Mouse (Mus musculus) neural tube, embryonic 12.5 days (tissue): ENCODE data around the gene Lrrc59. TPM values are rescaled to one million over a fixed set of nuclear protein-coding genes. Genes with fewer than 3 reads are reported as not detected.

Source experiments
- ATAC-seq: fragments of 200-750 bp; cut with Nextera tagmentation; 2 replicates; pipeline ENCODE4 v1.8.0; 2017; ENCODE audit warnings: low read depth, mild to moderate bottlenecking, moderate TSS enrichment, moderate library complexity; ENCODE audit not compliant: low FRiP score
- H3K27ac ChIP-seq: fragments of 300-500 bp; sonication (generic); 2 replicates; pipeline ENCODE4 v1.5.1; 2016
- H3K27me3 ChIP-seq: fragments of 300-500 bp; sonication (generic); replicated peaks from 2 replicates; pipeline ENCODE4 v1.6.1; 2016; ENCODE audit warnings: mild to moderate bottlenecking
- H3K36me3 ChIP-seq: fragments of 300-500 bp; sonication (generic); 2 replicates; pipeline ENCODE4 v1.6.1; 2016; ENCODE audit warnings: mild to moderate bottlenecking
- H3K4me1 ChIP-seq: fragments of 300-500 bp; sonication (generic); 2 replicates; pipeline ENCODE4 v1.6.1; 2016
- H3K4me2 ChIP-seq: fragments of 300-500 bp; sonication (generic); replicated peaks from 2 replicates; pipeline ENCODE4 v1.6.1; 2016; ENCODE audit warnings: mild to moderate bottlenecking
- H3K4me3 ChIP-seq: fragments of 300-500 bp; sonication (generic); 2 replicates; pipeline ENCODE4 v1.5.1; 2016
- H3K9ac ChIP-seq: fragments of 300-500 bp; sonication (generic); 2 replicates; pipeline ENCODE4 v1.6.1; 2016; ENCODE audit warnings: mild to moderate bottlenecking
- H3K9me3 ChIP-seq: fragments of 300-500 bp; sonication (generic); 2 replicates; pipeline ENCODE4 v1.6.1; 2016; ENCODE audit warnings: mild to moderate bottlenecking
- WGBS: fragments of 180-500 bp; shearing (Covaris S2); methylation state at CpG from one replicate; pipeline ENCODE4 v1.1.7; 2016; 5-methylcytosine and 5-hydroxymethylcytosine counted together
- polyA plus RNA-seq: library from polyadenylated mRNA; unstranded; fragments of >200 nt; fragmentation: Nextera tagmentation; extraction: Ambion mirVana; gene quantifications from 2 replicates; pipeline ENCODE4 v1.2.1, GENCODE M21; 2016

The Lrrc59 gene
- polyA plus RNA-seq, 1 experiment from 2014 or later, result 201 TPM

DNA sequence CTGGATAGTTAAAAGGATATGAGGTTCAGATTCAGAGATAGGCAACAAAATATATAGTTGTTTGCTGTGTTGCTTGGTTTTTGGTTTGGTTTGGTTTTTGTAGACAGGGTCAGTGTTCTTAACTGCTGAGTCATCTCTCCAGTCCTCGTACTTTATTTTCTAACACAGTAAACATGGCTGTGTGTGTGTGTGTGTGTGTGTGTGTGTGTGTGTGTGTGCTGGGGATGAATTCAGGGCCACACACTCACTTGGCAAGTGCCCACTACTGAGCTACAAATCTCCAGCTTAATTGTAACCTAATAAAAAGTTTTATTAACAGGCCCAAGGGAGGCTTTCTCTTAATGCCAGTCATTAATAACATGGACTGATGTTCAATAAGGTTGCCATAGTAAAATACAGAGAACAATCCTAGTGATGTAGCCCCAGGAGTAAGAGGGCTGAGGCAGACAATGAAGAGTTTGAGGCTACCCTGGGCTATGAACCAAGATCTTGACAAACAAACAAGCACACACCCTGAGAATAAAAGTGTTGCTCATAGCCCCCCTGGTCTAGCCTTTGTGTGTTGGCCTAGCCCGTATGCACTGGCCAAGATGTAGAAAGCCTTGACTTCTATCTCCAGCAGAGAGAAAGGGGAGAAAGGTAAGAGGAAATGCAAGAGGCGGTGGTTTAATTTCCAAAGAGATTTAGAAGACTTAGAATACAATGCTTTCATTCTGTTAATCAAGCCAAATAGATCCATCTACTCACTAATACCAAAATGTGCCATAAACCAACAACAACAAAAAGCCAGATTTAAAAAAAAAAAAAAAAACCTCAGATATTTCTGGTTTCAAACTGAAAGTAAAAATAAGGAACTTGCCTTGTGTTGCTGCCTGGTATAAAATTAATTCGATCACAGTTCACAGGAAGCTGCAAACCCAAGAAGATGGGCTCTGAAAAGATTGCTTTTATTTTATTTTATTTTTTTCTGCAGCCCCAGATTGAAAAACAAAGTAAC, 18.5 kb upstream of the Lrrc59 start:
- Histone ChIP-seq H3K4me2 (no peak overlapping the region), H3K27ac (no peak overlapping the region), H3K9ac (no peak overlapping the region), H3K9me3 (no peaks in the 10 kb centered on the region), H3K4me3 (no peak overlapping the region), H3K27me3 (no peaks in the 10 kb centered on the region), H3K36me3 (no peaks in the 10 kb centered on the region), H3K4me1 (no peaks in the 10 kb centered on the region)
- 69% methylated on average over 4 of the region's 4 CpGs for WGBS
- 0 out of 2 replicates have a peak, but pooled peaks have one; percentile 21 for ATAC-seq

GRCm38 (mm10) chr11:94614603-94615002, 15.0 kb upstream of the Lrrc59 start:
- no peaks in the 10 kb centered on the region for H3K9me3 ChIP-seq
- no peaks in the 10 kb centered on the region for H3K36me3 ChIP-seq
- H3K4me2 ChIP-seq, result no peak overlapping the region
- WGBS, result 78% methylated on average over 4 of the region's 4 CpGs
- H3K4me3 ChIP-seq, result no peak overlapping the region
- H3K4me1 ChIP-seq, result no peaks in the 10 kb centered on the region
- H3K27me3 ChIP-seq, result no peaks in the 10 kb centered on the region
- ATAC-seq, result no peak
- no peak overlapping the region for H3K27ac ChIP-seq
- no peak overlapping the region for H3K9ac ChIP-seq

DNA sequence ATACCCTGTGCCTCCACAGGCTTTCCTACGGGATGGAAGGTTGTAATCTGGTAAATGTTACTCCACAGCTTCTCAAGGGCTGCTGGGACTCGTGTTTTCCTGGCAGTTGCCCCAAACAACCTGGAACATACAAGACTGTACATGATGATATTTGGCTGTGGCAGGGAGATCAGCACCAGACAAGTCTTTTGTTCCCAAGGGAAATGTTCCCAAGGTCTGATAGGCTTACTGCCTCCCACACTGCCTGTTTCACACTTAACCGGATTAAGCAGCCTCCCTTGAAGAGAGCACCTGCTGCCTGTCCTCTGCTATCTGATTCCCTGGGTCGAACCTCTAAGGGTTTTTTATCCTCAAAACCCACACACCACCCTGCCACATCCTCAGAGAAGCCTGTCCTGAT, 14.1 kb upstream of the Lrrc59 start:
- Histone ChIP-seq H3K36me3 (no peaks in the 10 kb centered on the region), H3K27me3 (no peaks in the 10 kb centered on the region), H3K4me2 (no peak overlapping the region), H3K9ac (no peak overlapping the region), H3K4me3 (no peak overlapping the region), H3K9me3 (no peaks in the 10 kb centered on the region), H3K27ac (no peak overlapping the region), H3K4me1 (no peaks in the 10 kb centered on the region)
- 46% methylated on average over 4 of the region's 4 CpGs for WGBS
- ATAC-seq, result no peak

DNA sequence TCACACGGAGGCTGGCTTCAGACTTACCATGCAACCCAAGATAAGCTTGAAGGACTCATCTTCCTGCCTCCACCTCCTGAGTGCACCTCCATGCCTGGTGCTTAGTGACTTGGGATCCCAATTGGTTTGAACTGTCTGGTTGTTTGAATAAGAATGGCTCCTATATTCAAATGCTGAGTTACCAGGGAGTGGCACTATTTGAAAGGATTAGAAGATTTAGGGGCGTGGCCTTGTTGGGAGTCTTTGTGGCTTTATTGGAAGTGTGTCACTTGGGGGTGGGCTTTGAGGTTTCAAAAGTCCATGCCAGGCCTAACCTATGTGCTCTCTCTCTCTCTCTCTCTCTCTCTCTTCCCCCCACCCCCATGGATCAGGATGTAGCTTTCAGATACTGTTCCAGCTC, 11.9 kb upstream of the Lrrc59 start:
- H3K27me3 ChIP-seq, result no peaks in the 10 kb centered on the region
- H3K4me3 ChIP-seq, result no peak overlapping the region
- H3K9ac ChIP-seq, result no peak overlapping the region
- no peaks in the 10 kb centered on the region for H3K36me3 ChIP-seq
- no peaks in the 10 kb centered on the region for H3K4me1 ChIP-seq
- ATAC-seq, result no peak
- H3K9me3 ChIP-seq, result no peaks in the 10 kb centered on the region
- H3K4me2 ChIP-seq, result no peak overlapping the region
- 94% methylated on average over 2 of the region's 2 CpGs for WGBS
- H3K27ac ChIP-seq, result no peak overlapping the region

- H3K9me3 ChIP-seq, result no peaks in the 10 kb centered on the region
- no peak for ATAC-seq
- H3K4me2 ChIP-seq, result no peak overlapping the region
- H3K4me1 ChIP-seq, result no peaks in the 10 kb centered on the region
- no peaks in the 10 kb centered on the region for H3K27me3 ChIP-seq
- no peak overlapping the region for H3K27ac ChIP-seq
- H3K9ac ChIP-seq, result no peak overlapping the region
- no peak overlapping the region for H3K4me3 ChIP-seq
- no peaks in the 10 kb centered on the region for H3K36me3 ChIP-seq
- WGBS, result 59% methylated on average over 6 of the region's 6 CpGs
These were observed 8.7 kb upstream of the Lrrc59 start for GRCm38 (mm10) chr11:94620766-94621457.

DNA sequence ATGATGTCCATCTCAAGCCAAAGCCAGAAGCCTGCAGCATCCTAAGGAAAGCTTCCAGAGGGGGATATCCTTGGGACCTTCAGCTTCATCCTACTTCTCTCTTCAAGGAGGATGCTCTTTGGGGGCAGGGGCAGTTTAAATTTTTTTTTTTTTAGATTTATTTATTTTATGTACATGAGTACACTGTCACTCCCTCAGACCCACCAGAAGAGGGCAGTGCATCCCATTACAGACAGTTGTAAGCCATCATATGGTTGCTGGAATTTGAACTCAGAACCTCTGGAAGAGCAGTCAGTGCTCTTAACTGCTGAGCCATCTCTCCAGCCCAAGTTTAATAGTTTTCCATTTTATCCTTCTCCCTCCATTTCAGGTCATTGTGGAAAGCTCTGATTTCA, 8.1 kb upstream of the Lrrc59 start:
- Histone ChIP-seq H3K9me3 (no peaks in the 10 kb centered on the region), H3K9ac (no peak overlapping the region), H3K27me3 (no peaks in the 10 kb centered on the region), H3K4me1 (no peaks in the 10 kb centered on the region), H3K4me2 (no peak overlapping the region), H3K27ac (no peak overlapping the region), H3K4me3 (no peak overlapping the region), H3K36me3 (no peaks in the 10 kb centered on the region)
- ATAC-seq, result no peak

- Histone ChIP-seq H3K4me3 (no peak overlapping the region), H3K9ac (no peak overlapping the region), H3K27ac (no peak overlapping the region), H3K4me2 (no peak overlapping the region), H3K9me3 (no peaks in the 10 kb centered on the region), H3K4me1 (no peaks in the 10 kb centered on the region), H3K36me3 (no peaks in the 10 kb centered on the region), H3K27me3 (no peaks in the 10 kb centered on the region)
- WGBS, result 84% methylated on average over 2 of the region's 2 CpGs
- no peak for ATAC-seq
These were observed 7.4 kb upstream of the Lrrc59 start for GRCm38 (mm10) chr11:94622162-94622561.

GRCm38 (mm10) chr11:94629884-94630198, 274 bp downstream of the Lrrc59 start:
- Histone ChIP-seq H3K27me3 (no peaks in the 10 kb centered on the region), H3K4me2 (peak overlapping the region; percentile 87), H3K27ac (no peak overlapping the region), H3K4me1 (peaks cover 10% of the 10 kb centered on the region; the same call in 1 of the 2 replicates), H3K36me3 (peaks cover 30% of the 10 kb centered on the region), H3K4me3 (peak overlapping the region; percentile 92), H3K9me3 (no peaks in the 10 kb centered on the region), H3K9ac (peak overlapping the region; percentile 88)
- peak; percentile 56 for ATAC-seq
- 0% methylated on average over 27 of the region's 28 CpGs for WGBS

DNA sequence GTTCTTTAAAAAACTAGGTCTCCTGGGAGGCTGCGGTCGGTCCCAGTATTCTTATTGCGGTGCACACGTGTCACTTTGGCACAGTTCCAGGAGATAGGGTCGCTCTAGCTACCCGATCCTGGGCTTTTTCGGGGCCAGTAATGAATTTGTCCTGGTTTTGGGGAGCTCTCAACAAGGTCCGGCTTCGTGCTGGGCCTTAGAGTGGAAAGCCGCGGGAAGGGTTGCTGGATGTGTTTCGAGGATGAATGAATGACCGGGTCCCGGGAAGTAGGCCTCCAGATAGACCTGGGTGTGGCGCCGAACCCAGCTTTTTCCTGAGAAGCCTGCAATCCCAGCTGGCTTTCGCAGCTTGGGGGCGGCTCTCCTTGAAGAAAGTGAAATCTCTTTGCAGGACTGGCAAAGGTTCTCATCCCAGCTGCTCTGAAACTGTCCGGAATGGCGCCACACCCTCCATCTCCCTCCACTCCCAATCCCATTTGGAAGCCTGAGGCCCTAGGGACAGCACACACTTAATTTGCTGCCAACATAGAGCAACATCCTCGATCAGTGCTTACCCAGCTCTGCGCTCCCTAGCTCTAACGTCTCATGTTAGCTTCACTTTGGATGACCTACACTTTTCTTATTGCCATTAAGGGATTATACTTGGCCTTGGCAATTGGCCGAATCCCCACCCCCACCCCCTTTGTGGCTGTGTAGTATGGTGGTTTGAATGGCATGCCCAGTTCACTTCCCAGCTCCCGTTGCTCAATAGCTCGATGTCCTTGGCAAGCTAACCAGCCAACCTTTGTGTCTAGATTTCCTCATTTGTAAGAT, 838 bp downstream of the Lrrc59 start:
- peaks cover 36% of the 10 kb centered on the region for H3K36me3 ChIP-seq
- H3K4me3 ChIP-seq, result peak overlapping the region; percentile 92
- H3K27me3 ChIP-seq, result no peaks in the 10 kb centered on the region
- WGBS, result 15% methylated on average over 26 of the region's 26 CpGs
- peak overlapping the region; percentile 87 for H3K4me2 ChIP-seq
- ATAC-seq, result peak; percentile 17; the same call in 1 of the 2 replicates
- no peak overlapping the region for H3K27ac ChIP-seq
- H3K9me3 ChIP-seq, result no peaks in the 10 kb centered on the region
- peak overlapping the region; percentile 88 for H3K9ac ChIP-seq
- peaks cover 10% of the 10 kb centered on the region; the same call in 1 of the 2 replicates for H3K4me1 ChIP-seq

- Histone ChIP-seq H3K4me2 (no peak overlapping the region), H3K9me3 (no peaks in the 10 kb centered on the region), H3K27ac (no peak overlapping the region), H3K27me3 (no peaks in the 10 kb centered on the region), H3K4me3 (no peak overlapping the region), H3K9ac (no peak overlapping the region), H3K36me3 (peaks cover 51% of the 10 kb centered on the region), H3K4me1 (peaks cover 10% of the 10 kb centered on the region; the same call in 1 of the 2 replicates)
- 97% methylated on average over 5 of the region's 5 CpGs for WGBS
- ATAC-seq, result no peak
These were observed 2.4 kb downstream of the Lrrc59 start for GRCm38 (mm10) chr11:94631969-94632368.

GRCm38 (mm10) chr11:94632988-94633387, 3.4 kb downstream of the Lrrc59 start:
- peaks cover 62% of the 10 kb centered on the region for H3K36me3 ChIP-seq
- H3K27ac ChIP-seq, result no peak overlapping the region
- H3K9ac ChIP-seq, result no peak overlapping the region
- H3K9me3 ChIP-seq, result no peaks in the 10 kb centered on the region
- H3K4me3 ChIP-seq, result no peak overlapping the region
- H3K27me3 ChIP-seq, result no peaks in the 10 kb centered on the region
- peaks cover 10% of the 10 kb centered on the region; the same call in 1 of the 2 replicates for H3K4me1 ChIP-seq
- no peak overlapping the region for H3K4me2 ChIP-seq
- 93% methylated on average over 8 of the region's 8 CpGs for WGBS
- ATAC-seq, result no peak

DNA sequence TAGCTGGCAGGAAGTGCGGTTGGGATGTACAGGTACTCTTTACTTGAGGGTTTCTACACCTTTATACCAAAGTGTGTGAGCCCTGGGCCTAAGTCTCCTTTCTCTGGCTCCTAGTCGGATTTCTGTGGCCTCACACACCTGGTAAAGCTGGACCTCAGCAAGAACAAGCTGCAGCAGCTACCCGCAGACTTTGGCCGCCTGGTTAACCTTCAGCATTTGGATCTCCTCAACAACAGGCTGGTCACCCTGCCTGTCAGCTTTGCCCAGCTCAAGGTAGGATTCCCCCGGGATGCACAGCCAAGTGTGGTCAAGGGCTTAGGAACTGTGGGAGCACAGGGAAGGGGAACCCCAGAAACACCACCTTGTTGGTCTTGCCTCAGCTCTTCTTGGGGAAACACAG, 4.9 kb downstream of the Lrrc59 start:
- H3K9me3 ChIP-seq, result no peaks in the 10 kb centered on the region
- 93% methylated on average over 5 of the region's 5 CpGs for WGBS
- peaks cover 75% of the 10 kb centered on the region for H3K36me3 ChIP-seq
- H3K9ac ChIP-seq, result no peak overlapping the region
- no peak overlapping the region for H3K27ac ChIP-seq
- H3K4me1 ChIP-seq, result peaks cover 10% of the 10 kb centered on the region; the same call in 1 of the 2 replicates
- no peak overlapping the region for H3K4me2 ChIP-seq
- no peak overlapping the region for H3K4me3 ChIP-seq
- no peaks in the 10 kb centered on the region for H3K27me3 ChIP-seq
- ATAC-seq, result no peak
